Mouse (Mus musculus): ENCODE measurements around the gene Rhoj. TPM values are rescaled to one million over a fixed set of nuclear protein-coding genes. Genes with fewer than 3 reads are reported as not detected.

Gene Rhoj
- polyA plus RNA-seq, 1 experiment from 2014 or later = 25.3 TPM

DNA sequence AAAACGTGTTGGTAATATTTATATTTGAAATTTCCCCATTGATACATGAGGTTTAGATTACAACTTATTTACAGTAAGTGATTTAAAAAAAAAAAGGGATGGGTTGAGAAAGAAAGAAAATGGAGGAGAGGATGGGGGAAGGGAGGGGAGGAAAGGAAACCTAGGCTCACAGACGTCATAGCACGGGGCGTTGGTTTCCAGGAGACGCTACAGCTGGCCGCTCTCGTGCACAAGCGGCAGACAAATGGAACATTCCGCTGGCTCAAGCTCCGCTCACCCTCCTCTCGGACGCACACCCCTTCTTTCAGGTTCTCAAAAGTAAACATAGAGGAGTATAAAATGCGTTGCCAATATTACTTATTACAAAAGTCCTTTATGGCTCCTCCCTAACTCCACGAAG is 141.9 kb downstream of the Rhoj start:
- no peaks in the 10 kb centered on the region for H3K27me3 ChIP-seq
- ATAC-seq (ENCODE audit: low FRiP score, low read depth) = no peak
- H3K9ac ChIP-seq (replicated peaks) = no peak overlapping the region
- H3K36me3 ChIP-seq = peaks cover 37% of the 10 kb centered on the region
- WGBS = 79% methylated on average over 14 of the region's 14 CpGs
- no peak overlapping the region for H3K4me3 ChIP-seq
- no peak overlapping the region for H3K27ac ChIP-seq (replicated peaks)
- H3K9me3 ChIP-seq = no peaks in the 10 kb centered on the region
- no peak overlapping the region for H3K4me2 ChIP-seq (replicated peaks)
- H3K4me1 ChIP-seq = no peaks in the 10 kb centered on the region

DNA sequence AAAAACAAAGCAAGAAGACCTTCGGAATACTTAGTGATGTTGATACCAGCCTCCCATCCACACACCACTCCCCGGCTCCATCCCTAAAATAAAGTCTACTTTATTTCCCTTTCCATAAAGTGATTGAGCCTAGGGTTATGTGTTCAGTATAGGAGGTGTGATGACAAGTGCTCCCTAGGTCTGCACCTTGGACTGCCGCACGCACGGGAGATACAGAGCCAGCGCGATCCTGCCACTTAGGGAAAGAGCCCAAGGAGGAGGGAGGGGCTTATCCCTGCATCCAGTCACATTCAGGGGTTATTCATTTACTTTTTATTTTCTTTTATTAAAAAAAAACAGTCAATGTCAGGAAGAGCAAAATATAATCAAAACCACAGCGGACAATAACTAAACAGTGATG is 142.5 kb downstream of the Rhoj start:
- peaks cover 37% of the 10 kb centered on the region for H3K36me3 ChIP-seq
- no peak overlapping the region for H3K27ac ChIP-seq (replicated peaks)
- WGBS = 93% methylated on average over 8 of the region's 8 CpGs
- no peaks in the 10 kb centered on the region for H3K9me3 ChIP-seq
- H3K4me2 ChIP-seq (replicated peaks) = no peak overlapping the region
- no peaks in the 10 kb centered on the region for H3K27me3 ChIP-seq
- H3K4me1 ChIP-seq = no peaks in the 10 kb centered on the region
- H3K9ac ChIP-seq (replicated peaks) = no peak overlapping the region
- no peak for ATAC-seq (ENCODE audit: low FRiP score, low read depth)
- no peak overlapping the region for H3K4me3 ChIP-seq

Other genes starting within 250 kb of the Rhoj start
- gene Kcnh5, start 131.0 kb upstream of the Rhoj start, polyA plus RNA-seq (2016; fragmentation: Nextera tagmentation; extraction: Ambion mirVana) = 0.61 and 0.85 TPM in 2 replicates
- gene Gphb5, start 108.5 kb downstream of the Rhoj start, polyA plus RNA-seq (2016; fragmentation: Nextera tagmentation; extraction: Ambion mirVana) = 0.10 TPM in 1 of 2 replicates, not detected in the other

Data from midbrain, embryonic 12.5 days (tissue).